Mouse (Mus musculus) brain, embryonic 14.5 days (tissue): Measurements from ENCODE around the gene Parp2.

ENCODE experiments used
- CTCF ChIP-seq: fragments of 200-500 bp; IDR thresholded peaks from 2 replicates; pipeline ENCODE4 v1.5.1; 2012; ENCODE audit warnings: inconsistent platforms, mild to moderate bottlenecking, moderate library complexity, borderline replicate concordance; ENCODE audit not compliant: insufficient read depth, insufficient read length; ENCODE audit errors: extremely low read depth
- POLR2A ChIP-seq: fragments of 200-500 bp; IDR thresholded peaks from 2 replicates; pipeline ENCODE4 v1.6.1; 2012; ENCODE audit warnings: mild to moderate bottlenecking, inconsistent platforms, borderline replicate concordance; ENCODE audit not compliant: poor library complexity, insufficient read depth, insufficient read length, severe bottlenecking; ENCODE audit errors: extremely low read depth

DNA sequence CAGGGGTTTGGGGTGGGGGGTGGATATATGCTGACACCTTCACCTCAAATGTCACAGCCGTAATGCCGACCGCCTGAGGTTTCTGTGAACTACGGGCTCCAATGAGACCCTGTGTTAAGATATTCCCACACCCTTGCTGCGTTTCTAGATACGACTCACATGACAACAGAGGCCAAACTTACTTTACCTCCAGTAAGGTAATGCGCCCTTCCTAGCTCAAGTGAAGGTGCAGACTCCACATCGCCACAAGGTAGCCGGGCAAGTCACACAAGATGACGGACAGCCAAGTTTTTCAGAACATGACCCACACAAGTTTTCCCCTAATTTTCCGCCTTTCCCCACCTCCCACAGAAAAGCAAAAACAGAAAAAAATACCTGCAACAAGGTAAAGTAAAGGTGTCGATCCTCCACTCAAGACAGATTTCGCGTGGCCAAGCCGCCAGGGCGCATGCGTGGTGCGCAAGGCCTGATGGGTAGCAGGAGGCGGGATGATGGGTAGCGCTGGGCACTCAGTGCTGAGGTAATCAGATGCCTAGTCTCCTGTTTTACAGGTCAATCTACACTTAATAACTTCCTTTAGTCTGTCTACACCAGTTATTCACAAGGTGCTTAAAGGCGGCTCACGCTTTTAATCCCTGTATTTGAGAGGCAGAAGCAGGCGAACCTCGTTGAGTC, 12.2 kb upstream of the Parp2 start:
- TF ChIP-seq POLR2A: no peak
- TF ChIP-seq CTCF: no peak
